Mouse (Mus musculus): ENCODE results near the gene Retreg3. TPM values are rescaled to one million over a fixed set of nuclear protein-coding genes. Genes with fewer than 3 reads are reported as not detected.
A peak's percentile ranks its signal among the peaks of the same experiment; 100 is the strongest.
"Not testable (repeated sequence)": the region's sequence is repeated elsewhere in the genome, so short reads cannot be mapped to it uniquely, and the experiment has no call there.

Retreg3 gene
- total RNA-seq (2021), result 10 to 100 TPM; 29.7 to 31.6 TPM
- long read RNA-seq, experiment 1, partial matches to known transcripts, result 1 of 5 reads
- long read RNA-seq, experiment 1, other reads (novel, unspliced or antisense), result 3 of 5 reads
- long read RNA-seq, experiment 2, partial matches to known transcripts, result 0 of 1 reads
- long read RNA-seq, experiment 2, other reads (novel, unspliced or antisense), result 0 of 1 reads

GRCm38 (mm10) chr11:101119761-101120544 is at the start of gene Retreg3, which contains the start of gene Tubg1:
Gene Retreg3 (minus strand): TSS chr11:101119893.
Gene Tubg1 (plus strand): TSS chr11:101119938.
- peak; percentile 98 to 99 for DNase-seq

- DNase-seq, result peak; percentile 77 to 82
Measured at GRCm38 (mm10) chr11:101168301-101168980, 48.7 kb upstream of the Retreg3 start.

- DNase-seq, result no peak
Measured at GRCm38 (mm10) chr11:101167963-101168300, 48.2 kb upstream of the Retreg3 start.

- DNase-seq, result no peak
Measured at GRCm38 (mm10) chr11:101167211-101167962, 47.7 kb upstream of the Retreg3 start.

GRCm38 (mm10) chr11:101166357-101166756 is 46.7 kb upstream of the Retreg3 start:
- no peak for DNase-seq

DNA sequence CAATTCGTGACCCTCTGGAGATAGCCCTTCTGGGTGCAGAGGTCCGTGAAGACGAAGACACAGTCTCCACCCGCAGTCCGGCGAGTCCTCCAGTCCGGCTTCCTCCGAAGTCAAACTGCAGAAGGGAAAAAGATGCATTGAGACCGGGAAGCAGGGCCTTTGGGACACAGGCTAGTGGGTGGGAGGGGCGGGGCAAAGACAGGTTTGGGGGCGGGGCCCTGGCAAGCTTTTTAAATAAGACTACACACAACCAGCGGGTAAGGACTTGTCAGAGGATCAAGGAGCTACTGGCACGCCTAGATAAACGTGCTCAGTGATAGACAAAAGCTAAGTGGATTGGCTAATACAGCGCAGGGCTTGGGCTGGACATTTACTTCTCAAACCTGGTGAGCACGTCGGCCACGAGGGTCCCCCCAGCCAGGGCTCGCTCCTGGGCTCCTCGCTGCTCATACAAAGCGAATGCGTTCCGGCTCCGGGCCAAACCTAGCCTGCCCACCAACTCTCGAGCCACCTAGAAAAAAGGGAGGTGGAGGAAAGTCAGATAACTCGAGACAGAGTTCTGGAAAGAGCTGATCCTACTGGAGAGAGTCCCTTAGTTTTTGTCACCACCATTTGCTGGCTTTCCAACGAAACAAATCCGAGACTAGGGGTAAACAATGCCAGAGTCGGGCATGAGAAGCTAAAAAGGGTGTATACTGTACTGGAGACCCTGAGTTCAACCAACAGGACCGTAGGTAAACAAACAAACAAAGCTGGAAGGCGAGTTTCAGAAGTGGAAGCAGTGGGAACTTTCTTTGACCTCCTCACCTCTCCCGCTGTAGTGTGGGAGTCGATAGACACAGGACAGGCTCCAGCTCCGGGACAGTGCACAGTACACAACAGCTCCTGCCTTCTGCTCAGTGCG is 45.2 kb upstream of the Retreg3 start:
- DNase-seq, result no peak

- DNase-seq, result no peak
Measured at GRCm38 (mm10) chr11:101164351-101164665, 44.6 kb upstream of the Retreg3 start.

DNA sequence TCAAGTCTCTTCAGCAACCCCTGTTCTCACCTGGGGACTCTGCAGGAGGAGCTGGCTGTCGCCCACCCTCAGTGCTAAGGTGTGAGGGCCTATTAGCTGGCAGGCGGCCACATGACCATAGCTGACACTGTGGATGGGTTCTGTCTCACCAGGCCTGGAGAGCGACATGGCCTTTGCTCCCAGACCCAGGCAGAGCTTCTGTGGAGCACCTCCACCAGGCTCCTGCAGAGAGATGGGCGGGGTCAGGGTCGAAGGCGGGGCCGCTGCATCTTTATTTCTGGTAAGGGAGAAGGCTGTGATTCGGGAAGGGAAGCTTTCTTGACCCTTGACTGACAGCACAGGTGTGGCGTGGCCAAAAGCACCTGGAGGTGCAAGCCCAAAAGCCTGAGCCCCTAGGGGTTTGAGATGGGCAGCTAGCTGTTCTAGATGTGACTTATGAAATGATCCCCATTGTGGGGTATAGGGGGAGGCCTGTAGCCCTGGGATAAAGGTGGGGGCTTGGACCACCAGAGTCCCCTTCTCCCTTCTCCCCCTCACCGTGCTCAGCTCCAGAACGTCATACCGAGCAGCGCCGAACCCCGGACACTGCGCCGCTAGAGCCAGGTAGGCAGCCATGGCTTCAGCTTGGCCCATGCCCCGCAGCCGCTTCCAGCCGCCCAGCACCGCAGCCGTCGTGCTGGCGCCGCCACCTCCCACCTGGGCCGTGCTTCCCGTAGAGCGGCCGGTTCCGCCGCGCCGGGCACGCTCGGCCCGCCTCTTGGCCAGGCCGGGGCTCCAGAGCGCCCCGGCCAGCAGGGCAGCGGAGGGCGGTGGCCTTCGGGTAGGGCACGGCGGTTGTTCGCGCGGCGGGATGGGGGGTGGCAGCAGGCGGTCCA is 44.0 kb upstream of the Retreg3 start:
- DNase-seq, result peak in 1 of 2 experiments; percentile 37

DNA sequence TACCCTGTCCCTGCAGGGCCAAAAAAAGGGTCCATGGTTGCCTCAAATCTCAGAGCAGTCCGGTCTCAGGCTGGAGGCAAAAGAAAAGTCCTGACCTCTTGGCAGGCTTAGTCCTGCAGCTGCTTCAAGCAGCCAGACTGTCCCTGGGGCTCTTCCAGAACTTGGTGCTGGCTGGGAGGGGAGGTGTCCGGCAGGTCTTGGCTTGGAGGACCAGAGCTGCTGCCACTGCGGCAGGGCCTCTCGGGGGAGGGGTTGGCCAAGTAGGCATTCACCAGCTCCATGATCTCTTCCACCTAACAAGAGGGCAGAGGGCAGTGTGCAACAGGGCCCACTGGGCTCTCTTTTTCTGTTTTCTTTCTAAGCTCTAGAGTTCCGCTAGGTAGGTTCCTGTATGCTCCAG is 43.1 kb upstream of the Retreg3 start:
- peak; percentile 85 to 93 for DNase-seq

GRCm38 (mm10) chr11:101162301-101162700 is 42.6 kb upstream of the Retreg3 start:
- no peak for DNase-seq

DNA sequence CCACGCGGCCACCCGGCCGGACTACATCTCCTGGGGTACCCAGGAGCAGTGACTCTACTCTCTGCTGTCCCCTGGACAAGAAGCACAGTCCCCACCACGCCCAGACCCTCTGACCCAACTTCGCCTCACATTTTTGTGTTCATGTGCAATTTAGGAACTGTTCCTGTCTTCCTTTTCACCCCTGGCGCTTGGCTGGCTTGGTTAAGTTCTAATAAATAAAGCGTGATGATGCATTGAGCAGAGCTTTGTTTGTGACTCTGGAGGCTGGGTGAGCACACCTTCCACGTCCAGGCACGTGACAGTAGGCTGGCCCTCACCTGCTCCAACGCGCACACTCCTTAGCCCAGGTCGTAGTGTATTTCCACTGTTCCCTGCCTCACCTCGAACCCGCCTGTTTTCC is 41.9 kb upstream of the Retreg3 start:
- no peak for DNase-seq

- DNase-seq, result not testable (repeated sequence)
Measured at GRCm38 (mm10) chr11:101160981-101161505, 41.4 kb upstream of the Retreg3 start.

DNA sequence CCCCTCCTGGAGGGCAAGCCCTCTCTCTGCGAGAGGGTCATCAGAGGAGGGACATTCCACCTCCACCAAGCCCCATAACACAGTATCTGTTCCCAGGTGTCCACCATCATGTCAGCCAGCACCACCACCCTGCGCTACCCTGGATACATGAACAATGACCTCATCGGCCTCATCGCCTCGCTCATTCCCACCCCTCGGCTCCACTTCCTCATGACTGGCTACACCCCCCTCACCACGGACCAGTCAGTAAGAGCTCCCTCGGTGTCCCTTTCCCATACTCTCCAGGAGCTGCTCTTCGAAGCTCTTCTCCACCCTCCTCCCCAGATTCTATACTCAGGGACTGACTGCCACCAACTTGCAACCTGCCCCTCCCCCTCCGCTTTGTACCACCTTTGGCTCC is 40.5 kb upstream of the Retreg3 start:
- DNase-seq, result not testable (repeated sequence)

DNA sequence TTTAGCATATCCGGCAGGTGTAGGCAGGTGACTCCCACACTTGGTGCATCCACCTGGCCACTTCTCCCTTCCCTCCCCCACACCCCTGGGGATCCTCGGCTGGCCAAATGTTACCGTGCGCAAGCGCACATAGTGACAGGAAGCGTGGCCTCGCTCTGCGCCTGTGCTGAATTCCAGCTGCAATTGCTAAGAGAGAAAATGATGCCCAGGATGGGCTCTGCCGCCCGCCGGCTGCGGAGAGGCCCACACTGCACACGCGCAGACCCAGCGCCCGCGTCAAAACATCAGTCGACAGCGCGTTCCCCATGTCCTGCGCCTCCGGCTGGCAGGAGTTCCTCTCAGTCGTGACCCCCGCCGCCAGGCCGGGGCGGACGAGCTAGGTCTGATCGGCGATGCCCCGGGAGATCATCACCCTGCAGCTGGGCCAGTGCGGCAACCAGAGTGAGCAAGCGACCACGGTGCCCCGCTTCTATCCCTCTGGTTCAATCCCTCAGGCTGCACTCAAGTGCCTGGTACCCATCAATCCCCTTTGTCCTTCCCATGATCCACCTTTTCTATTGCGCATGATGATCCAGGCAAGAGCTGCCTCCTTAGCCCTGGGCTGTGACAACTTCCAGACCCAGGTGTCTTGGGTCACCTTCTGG is 36.2 kb upstream of the Retreg3 start, which contains the start of gene Tubg2:
Gene Tubg2, plus strand, starts transcription at position 180 of the 644 bp plus-strand sequence.
- peak; percentile 67 to 75 for DNase-seq

DNA sequence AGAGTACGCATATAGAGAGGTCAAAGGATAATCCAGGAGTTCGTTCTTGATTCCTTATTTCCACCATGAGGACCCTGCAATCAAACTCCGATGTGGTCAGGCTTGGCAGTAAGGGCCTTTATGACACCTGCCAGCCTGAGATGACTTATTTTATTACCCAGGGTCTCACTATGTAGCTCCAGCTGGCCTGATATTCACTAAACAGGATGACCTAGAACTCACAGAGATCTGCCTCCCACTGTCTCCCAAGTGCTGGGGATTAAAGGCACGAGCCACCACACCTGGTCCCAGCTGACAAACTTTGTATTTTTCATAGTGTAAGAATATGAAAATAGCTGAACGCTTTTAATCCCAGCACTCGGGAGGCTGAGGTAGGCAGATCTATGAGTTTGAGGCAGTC is 35.5 kb upstream of the Retreg3 start:
- no peak for DNase-seq

DNA sequence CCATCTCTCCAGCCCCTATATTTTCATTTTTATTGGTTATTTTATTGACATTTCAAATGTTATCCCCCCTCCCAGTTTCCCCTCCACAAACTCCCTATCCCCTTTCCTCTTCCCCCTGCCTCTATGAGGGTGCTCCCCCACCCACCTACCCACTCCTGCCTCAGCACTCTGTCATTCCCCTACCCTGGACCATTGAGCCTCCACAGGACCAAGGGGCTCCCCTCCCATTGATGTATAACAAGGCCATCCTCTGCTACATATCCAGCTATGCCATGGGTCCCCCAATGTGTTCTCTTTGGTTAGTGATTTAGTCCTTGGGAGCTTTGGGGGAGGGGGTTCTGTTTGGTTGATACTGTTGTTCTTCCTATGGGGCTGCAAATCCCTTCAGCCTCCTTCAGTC is 35.0 kb upstream of the Retreg3 start:
- no peak for DNase-seq

DNA sequence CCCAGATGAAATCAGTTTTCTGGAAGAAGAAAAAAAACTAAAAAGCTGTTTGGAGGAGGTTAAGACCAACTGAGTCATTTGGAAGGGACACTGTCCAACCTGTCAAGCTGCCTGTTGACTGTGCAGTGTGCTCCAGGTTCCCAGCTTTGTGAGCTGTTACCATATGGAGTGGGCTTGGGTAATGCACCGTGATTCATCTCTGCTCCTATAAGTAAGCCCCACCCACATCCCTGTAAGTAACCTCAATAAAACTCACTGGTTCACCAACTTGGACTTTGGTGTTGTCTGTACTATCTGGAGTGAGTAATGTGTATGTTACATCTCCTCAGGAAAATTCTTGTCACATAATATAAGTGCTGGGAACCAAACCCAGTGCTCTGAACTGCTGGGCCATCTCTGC is 33.1 kb upstream of the Retreg3 start:
- no peak for DNase-seq

GRCm38 (mm10) chr11:101151063-101151462 is 31.4 kb upstream of the Retreg3 start:
- no peak for DNase-seq

All from heart, adult 18-20 months (tissue).